Mouse (Mus musculus): Measurements from ENCODE around the gene Vmn1r91. TPM values are rescaled to one million over a fixed set of nuclear protein-coding genes. Genes with fewer than 3 reads are reported as not detected.

Vmn1r91 gene
- not detected for polyA plus RNA-seq (2012; fragmentation: generic; extraction: Trizol)

GRCm38 (mm10) chr7:20099380-20099779 is at the start of gene Vmn1r91:
Gene Vmn1r91 (plus strand): TSS chr7:20099680.

GRCm38 (mm10) chr7:20122479-20122878 is 23.0 kb downstream of the Vmn1r91 start, which contains the start of gene Gm16442:
Gene Gm16442 (minus strand): TSS chr7:20122579.

GRCm38 (mm10) chr7:20138988-20139387 is 39.5 kb downstream of the Vmn1r91 start, which contains the start of gene Vmn1r93:
Gene Vmn1r93 (minus strand): TSS chr7:20139088.

Other genes starting within 250 kb of the Vmn1r91 start
- gene Gm19345, start 247.7 kb upstream of the Vmn1r91 start, polyA plus RNA-seq (2012; fragmentation: generic; extraction: Trizol) = under 1 TPM in 1 of 2 experiments, not detected in 1; 0.12 TPM
- under 1 TPM in 1 of 2 experiments, not detected in 1; 0.04 TPM for gene Ceacam16, start 238.4 kb upstream of the Vmn1r91 start, polyA plus RNA-seq (2012; fragmentation: generic; extraction: Trizol)
- not detected for gene Ceacam19, start 211.7 kb upstream of the Vmn1r91 start, polyA plus RNA-seq (2012; fragmentation: generic; extraction: Trizol)
- gene Pvr, start 178.5 kb upstream of the Vmn1r91 start, polyA plus RNA-seq (2012; fragmentation: generic; extraction: Trizol) = 1 to 10 TPM; 5.5 to 6.8 TPM
- gene Igsf23, start 148.9 kb upstream of the Vmn1r91 start, polyA plus RNA-seq (2012; fragmentation: generic; extraction: Trizol) = under 1 TPM; 0.28 to 0.59 TPM
- under 1 TPM in 1 of 2 experiments, not detected in 1; 0.01 TPM for gene Ceacam20, start 134.3 kb upstream of the Vmn1r91 start, polyA plus RNA-seq (2012; fragmentation: generic; extraction: Trizol)
- gene Nlrp9b, start 108.2 kb upstream of the Vmn1r91 start, polyA plus RNA-seq (2012; fragmentation: generic; extraction: Trizol) = not detected
- gene Gm16442, start 22.9 kb downstream of the Vmn1r91 start, polyA plus RNA-seq (2012; fragmentation: generic; extraction: Trizol) = not detected
- not detected for gene Vmn1r93, start 39.4 kb downstream of the Vmn1r91 start, polyA plus RNA-seq (2012; fragmentation: generic; extraction: Trizol)
- not detected for gene Vmn1r94, start 68.7 kb downstream of the Vmn1r91 start, polyA plus RNA-seq (2012; fragmentation: generic; extraction: Trizol)
- gene Vmn1r95, start 94.0 kb downstream of the Vmn1r91 start, polyA plus RNA-seq (2012; fragmentation: generic; extraction: Trizol) = not detected
- not detected for gene Gm6164, start 105.9 kb downstream of the Vmn1r91 start, polyA plus RNA-seq (2012; fragmentation: generic; extraction: Trizol)
- not detected for gene Gm4498, start 134.1 kb downstream of the Vmn1r91 start, polyA plus RNA-seq (2012; fragmentation: generic; extraction: Trizol)
- gene Gm5890, start 163.2 kb downstream of the Vmn1r91 start, polyA plus RNA-seq (2012; fragmentation: generic; extraction: Trizol) = not detected
- gene Gm4133, start 234.4 kb downstream of the Vmn1r91 start, polyA plus RNA-seq (2012; fragmentation: generic; extraction: Trizol) = not detected

Measured in C3H10T1/2 (cell line).